Mouse (Mus musculus) heart, embryonic 10.5 days (tissue): ENCODE data around the gene Midn. TPM values are rescaled to one million over a fixed set of nuclear protein-coding genes. Genes with fewer than 3 reads are reported as not detected.
A peak's percentile ranks its signal among the peaks of the same experiment; 100 is the strongest.

Experiments
- DNase-seq: peaks from one replicate; pipeline ENCODE4 v3.0.0-alpha.2; 2017; ENCODE audit warnings: low spot score
- H3K27ac ChIP-seq: fragments of 300-500 bp; sonication (generic); 2 replicates; pipeline ENCODE4 v1.5.1; 2016; ENCODE audit warnings: mild to moderate bottlenecking
- H3K27me3 ChIP-seq: fragments of 300-500 bp; sonication (generic); 2 replicates; pipeline ENCODE4 v1.6.1; 2016; ENCODE audit warnings: mild to moderate bottlenecking; ENCODE audit not compliant: poor library complexity, insufficient read depth, severe bottlenecking
- H3K36me3 ChIP-seq: fragments of 300-500 bp; sonication (generic); 2 replicates; pipeline ENCODE4 v1.6.1; 2016; ENCODE audit warnings: mild to moderate bottlenecking, moderate library complexity
- H3K4me1 ChIP-seq: fragments of 300-500 bp; sonication (generic); 2 replicates; pipeline ENCODE4 v1.6.1; 2016; ENCODE audit warnings: mild to moderate bottlenecking
- H3K4me3 ChIP-seq: fragments of 300-500 bp; sonication (generic); 2 replicates; pipeline ENCODE4 v1.5.1; 2016; ENCODE audit warnings: mild to moderate bottlenecking, moderate library complexity
- H3K9me3 ChIP-seq: fragments of 300-500 bp; sonication (generic); 2 replicates; pipeline ENCODE4 v1.6.1; 2016; ENCODE audit warnings: mild to moderate bottlenecking, moderate library complexity
- WGBS: fragments of 180-500 bp; shearing (Covaris S2); methylation state at CpG from one replicate; pipeline ENCODE4 v1.1.7; 2016; 5-methylcytosine and 5-hydroxymethylcytosine counted together
- polyA plus RNA-seq: library from polyadenylated mRNA; unstranded; fragments of >200 nt; fragmentation: Nextera tagmentation; extraction: Ambion mirVana; gene quantifications from 2 replicates; pipeline ENCODE4 v1.2.1, GENCODE M21; 2016

Gene Midn
- polyA plus RNA-seq, 1 experiment from 2014 or later: 24.4 TPM

GRCm38 (mm10) chr10:80131952-80132350, 16.1 kb upstream of the Midn start:
- no peaks in the 10 kb centered on the region for H3K9me3 ChIP-seq
- 49% methylated on average over 27 of the region's 27 CpGs for WGBS
- peaks cover 80% of the 10 kb centered on the region for H3K36me3 ChIP-seq
- peak overlapping the region; percentile 43 for H3K27ac ChIP-seq
- peak overlapping the region; percentile 48 for H3K4me3 ChIP-seq
- DNase-seq: no peak
- H3K4me1 ChIP-seq: peaks cover 51% of the 10 kb centered on the region
- peaks cover 46% of the 10 kb centered on the region for H3K27me3 ChIP-seq

- Histone ChIP-seq H3K4me1 (peaks cover 65% of the 10 kb centered on the region), H3K36me3 (peaks cover 66% of the 10 kb centered on the region), H3K9me3 (no peaks in the 10 kb centered on the region), H3K27ac (no peak overlapping the region), H3K27me3 (peaks cover 60% of the 10 kb centered on the region), H3K4me3 (no peak overlapping the region)
- no peak for DNase-seq
- 75% methylated on average over 8 of the region's 8 CpGs for WGBS
These were observed 14.7 kb upstream of the Midn start for GRCm38 (mm10) chr10:80133226-80133849.

- WGBS: 85% methylated on average over 9 of the region's 9 CpGs
- Histone ChIP-seq H3K9me3 (no peaks in the 10 kb centered on the region), H3K36me3 (peaks cover 55% of the 10 kb centered on the region), H3K4me1 (peaks cover 75% of the 10 kb centered on the region), H3K27ac (no peak overlapping the region; the same call in 1 of the 2 replicates), H3K27me3 (peaks cover 67% of the 10 kb centered on the region), H3K4me3 (no peak overlapping the region)
- DNase-seq: no peak
These were observed 13.7 kb upstream of the Midn start for GRCm38 (mm10) chr10:80134421-80134820.

GRCm38 (mm10) chr10:80135161-80135560, 12.9 kb upstream of the Midn start:
- 80% methylated on average over 10 of the region's 10 CpGs for WGBS
- no peak for DNase-seq
- H3K9me3 ChIP-seq: no peaks in the 10 kb centered on the region
- peaks cover 48% of the 10 kb centered on the region for H3K36me3 ChIP-seq
- no peak overlapping the region for H3K27ac ChIP-seq
- H3K4me1 ChIP-seq: peaks cover 72% of the 10 kb centered on the region
- H3K4me3 ChIP-seq: no peak overlapping the region
- H3K27me3 ChIP-seq: peaks cover 69% of the 10 kb centered on the region

- peaks cover 43% of the 10 kb centered on the region for H3K36me3 ChIP-seq
- no peak overlapping the region for H3K4me3 ChIP-seq
- H3K9me3 ChIP-seq: no peaks in the 10 kb centered on the region
- no peak overlapping the region for H3K27ac ChIP-seq
- H3K27me3 ChIP-seq: peaks cover 69% of the 10 kb centered on the region
- H3K4me1 ChIP-seq: peaks cover 69% of the 10 kb centered on the region
- no peak for DNase-seq
- WGBS: 90% methylated on average over 1 of the region's 1 CpGs
These were observed 12.4 kb upstream of the Midn start for GRCm38 (mm10) chr10:80135641-80136040.

GRCm38 (mm10) chr10:80136179-80136951, 11.7 kb upstream of the Midn start:
- WGBS: 13% methylated on average over 43 of the region's 49 CpGs
- H3K9me3 ChIP-seq: no peaks in the 10 kb centered on the region
- peak overlapping the region; percentile 83 for H3K4me3 ChIP-seq
- H3K36me3 ChIP-seq: peaks cover 36% of the 10 kb centered on the region
- peaks cover 69% of the 10 kb centered on the region for H3K4me1 ChIP-seq
- H3K27me3 ChIP-seq: peaks cover 69% of the 10 kb centered on the region
- DNase-seq: no peak
- H3K27ac ChIP-seq: peak overlapping the region; percentile 67

GRCm38 (mm10) chr10:80136952-80137625, 11.0 kb upstream of the Midn start:
- peaks cover 28% of the 10 kb centered on the region for H3K36me3 ChIP-seq
- peak overlapping the region; percentile 67; the same call in 1 of the 2 replicates for H3K27ac ChIP-seq
- H3K9me3 ChIP-seq: no peaks in the 10 kb centered on the region
- WGBS: 4% methylated on average over 29 of the region's 29 CpGs
- peaks cover 65% of the 10 kb centered on the region for H3K27me3 ChIP-seq
- H3K4me3 ChIP-seq: peak overlapping the region; percentile 83
- H3K4me1 ChIP-seq: peaks cover 65% of the 10 kb centered on the region
- DNase-seq: no peak

GRCm38 (mm10) chr10:80137626-80138552, 10.2 kb upstream of the Midn start:
- H3K9me3 ChIP-seq: no peaks in the 10 kb centered on the region
- H3K27ac ChIP-seq: peak overlapping the region; percentile 87
- peaks cover 63% of the 10 kb centered on the region for H3K4me1 ChIP-seq
- peaks cover 21% of the 10 kb centered on the region; the same call in 1 of the 2 replicates for H3K36me3 ChIP-seq
- 4% methylated on average over 29 of the region's 33 CpGs for WGBS
- DNase-seq: no peak
- peaks cover 58% of the 10 kb centered on the region for H3K27me3 ChIP-seq
- peak overlapping the region; percentile 83 for H3K4me3 ChIP-seq

- Histone ChIP-seq H3K36me3 (peaks cover 25% of the 10 kb centered on the region), H3K4me3 (peak within 1 kb of the TSS; percentile 83), H3K27ac (peak within 1 kb of the TSS; percentile 87), H3K4me1 (peaks cover 63% of the 10 kb centered on the region), H3K9me3 (no peaks in the 10 kb centered on the region), H3K27me3 (peaks cover 55% of the 10 kb centered on the region)
- WGBS: 1% methylated on average over 92 of the region's 94 CpGs
- DNase-seq: no peak
These were observed 9.3 kb upstream of the Midn start, which contains the start of gene Atp5d for GRCm38 (mm10) chr10:80138553-80139438. TSS of gene Atp5d (plus strand) at chr10:80138632.

- Histone ChIP-seq H3K27me3 (peaks cover 48% of the 10 kb centered on the region), H3K36me3 (peaks cover 25% of the 10 kb centered on the region), H3K4me1 (peaks cover 64% of the 10 kb centered on the region), H3K4me3 (peak overlapping the region; percentile 83), H3K27ac (peak overlapping the region; percentile 87), H3K9me3 (no peaks in the 10 kb centered on the region)
- WGBS: 2% methylated on average over 10 of the region's 10 CpGs
- no peak for DNase-seq
These were observed 8.7 kb upstream of the Midn start for GRCm38 (mm10) chr10:80139439-80139775.

GRCm38 (mm10) chr10:80139975-80140665, 8.0 kb upstream of the Midn start:
- Histone ChIP-seq H3K36me3 (peaks cover 28% of the 10 kb centered on the region), H3K27me3 (peaks cover 41% of the 10 kb centered on the region), H3K4me1 (peaks cover 66% of the 10 kb centered on the region), H3K4me3 (no peak overlapping the region), H3K27ac (0 out of 2 replicates have a peak overlapping the region, but pooled peaks have one; percentile 87), H3K9me3 (no peaks in the 10 kb centered on the region)
- 74% methylated on average over 11 of the region's 11 CpGs for WGBS
- no peak for DNase-seq
